Mouse (Mus musculus) heart, adult 2 months (tissue): Measurements from ENCODE around the gene Grin2b.

Source experiments
- CTCF ChIP-seq: fragments of 200-600 bp; IDR thresholded peaks from 2 replicates; pipeline ENCODE4 v1.8.1; 2022; ENCODE audit warnings: antibody characterized with exemption, mild to moderate bottlenecking, moderate library complexity
- EP300 ChIP-seq: fragments of 200-500 bp; IDR thresholded peaks from 2 replicates; pipeline ENCODE4 v1.6.1; 2011; ENCODE audit warnings: low read depth, low read length, control low read depth; ENCODE audit not compliant: insufficient read depth

- TF ChIP-seq EP300 (no peak), CTCF (no peak)
Measured at GRCm38 (mm10) chr6:135832041-135832440, 341.3 kb downstream of the Grin2b start.
